Mouse (Mus musculus): ENCODE data around the gene Mrpl27. TPM values are rescaled to one million over a fixed set of nuclear protein-coding genes. Genes with fewer than 3 reads are reported as not detected.
A peak's percentile ranks its signal among the peaks of the same experiment; 100 is the strongest.

The Mrpl27 gene
- polyA plus RNA-seq, 1 experiment from 2014 or later = 115 TPM

DNA sequence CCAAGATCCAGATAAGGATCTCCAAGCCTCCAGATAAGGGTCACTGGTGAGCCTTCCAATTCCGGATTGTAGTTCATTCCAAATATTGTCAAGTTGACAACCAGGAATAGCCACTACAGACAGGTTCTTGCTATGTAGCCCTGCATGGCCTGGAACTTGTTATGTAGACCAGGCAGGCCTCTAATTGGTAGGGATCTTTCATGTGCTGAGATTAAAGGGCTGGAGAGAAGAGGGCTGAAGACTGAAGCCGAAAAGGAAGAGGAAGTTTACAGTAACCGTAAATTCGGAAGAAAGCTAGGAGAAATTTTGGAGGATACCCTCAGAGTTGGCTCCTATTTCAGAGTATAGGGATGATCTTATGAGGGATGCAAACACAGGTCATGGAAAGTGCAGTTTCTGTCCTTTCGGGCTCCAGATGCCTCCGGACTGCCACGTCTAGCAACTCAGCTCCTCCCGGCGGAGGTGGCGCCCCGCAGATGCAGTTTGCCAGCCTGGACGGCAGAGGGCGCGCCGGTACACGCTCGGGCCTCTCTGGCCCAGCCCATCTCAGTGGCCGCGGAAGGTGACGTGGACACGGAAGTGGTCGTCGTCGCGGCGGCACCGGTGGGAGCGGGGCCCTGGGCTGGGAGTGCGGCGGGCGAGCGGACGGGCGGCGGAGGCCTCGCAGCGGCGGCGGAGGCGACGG is 24.2 kb upstream of the Mrpl27 start, which contains the start of gene Lrrc59:
Gene Lrrc59 (plus strand): TSS at position 569 of the 685 bp plus-strand sequence.
- Histone ChIP-seq H3K4me1 (ENCODE audit: control insufficient read depth, insufficient read depth, low read length) (peaks cover 10% of the 10 kb centered on the region), H3K9me3 (ENCODE audit: control insufficient read depth, low read length) (no peaks in the 10 kb centered on the region), H3K27ac (replicated peaks; ENCODE audit: low read depth, low read length) (peak within 1 kb of the TSS; percentile 55; the same call in 1 of the 2 replicates), H3K27me3 (ENCODE audit: control insufficient read depth, insufficient read depth, low read length) (no peaks in the 10 kb centered on the region), H3K4me3 (replicated peaks; ENCODE audit: low read depth, low read length) (peak within 1 kb of the TSS; percentile 96), H3K4me2 (ENCODE audit: low read length) (peak within 1 kb of the TSS; percentile 95), H3K36me3 (ENCODE audit: control insufficient read depth, insufficient read depth, low read length) (peaks cover 27% of the 10 kb centered on the region), H3K9ac (replicated peaks; ENCODE audit: low read length) (peak within 1 kb of the TSS; percentile 84)
- ATAC-seq (ENCODE audit: low FRiP score, low TSS enrichment) (peak; percentile 89), DNase-seq (peak; percentile 96)
- WGBS = 6% methylated on average over 41 of the region's 41 CpGs

DNA sequence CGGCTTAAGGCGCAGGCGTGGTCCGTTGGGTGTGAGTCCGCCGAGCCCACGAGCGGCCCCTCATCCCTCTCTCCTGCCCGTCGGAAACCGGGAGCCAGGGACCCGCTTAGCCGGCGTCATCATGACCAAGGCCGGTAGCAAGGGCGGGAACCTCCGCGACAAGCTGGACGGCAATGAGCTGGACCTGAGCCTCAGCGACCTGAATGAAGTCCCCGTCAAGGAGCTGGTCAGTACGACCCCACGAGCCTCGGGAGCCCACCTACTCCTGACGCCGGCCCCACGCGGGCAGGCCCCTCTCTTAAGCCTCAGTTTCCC is 23.7 kb upstream of the Mrpl27 start:
- under 1% methylated on average over 28 of the region's 28 CpGs for WGBS
- peaks cover 10% of the 10 kb centered on the region for H3K4me1 ChIP-seq (ENCODE audit: control insufficient read depth, insufficient read depth, low read length)

DNA sequence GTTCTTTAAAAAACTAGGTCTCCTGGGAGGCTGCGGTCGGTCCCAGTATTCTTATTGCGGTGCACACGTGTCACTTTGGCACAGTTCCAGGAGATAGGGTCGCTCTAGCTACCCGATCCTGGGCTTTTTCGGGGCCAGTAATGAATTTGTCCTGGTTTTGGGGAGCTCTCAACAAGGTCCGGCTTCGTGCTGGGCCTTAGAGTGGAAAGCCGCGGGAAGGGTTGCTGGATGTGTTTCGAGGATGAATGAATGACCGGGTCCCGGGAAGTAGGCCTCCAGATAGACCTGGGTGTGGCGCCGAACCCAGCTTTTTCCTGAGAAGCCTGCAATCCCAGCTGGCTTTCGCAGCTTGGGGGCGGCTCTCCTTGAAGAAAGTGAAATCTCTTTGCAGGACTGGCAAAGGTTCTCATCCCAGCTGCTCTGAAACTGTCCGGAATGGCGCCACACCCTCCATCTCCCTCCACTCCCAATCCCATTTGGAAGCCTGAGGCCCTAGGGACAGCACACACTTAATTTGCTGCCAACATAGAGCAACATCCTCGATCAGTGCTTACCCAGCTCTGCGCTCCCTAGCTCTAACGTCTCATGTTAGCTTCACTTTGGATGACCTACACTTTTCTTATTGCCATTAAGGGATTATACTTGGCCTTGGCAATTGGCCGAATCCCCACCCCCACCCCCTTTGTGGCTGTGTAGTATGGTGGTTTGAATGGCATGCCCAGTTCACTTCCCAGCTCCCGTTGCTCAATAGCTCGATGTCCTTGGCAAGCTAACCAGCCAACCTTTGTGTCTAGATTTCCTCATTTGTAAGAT is 23.2 kb upstream of the Mrpl27 start:
- Histone ChIP-seq H3K36me3 (ENCODE audit: control insufficient read depth, insufficient read depth, low read length) (peaks cover 37% of the 10 kb centered on the region), H3K4me3 (replicated peaks; ENCODE audit: low read depth, low read length) (peak overlapping the region; percentile 96), H3K9ac (replicated peaks; ENCODE audit: low read length) (peak overlapping the region; percentile 84), H3K4me2 (ENCODE audit: low read length) (peak overlapping the region; percentile 95), H3K27ac (replicated peaks; ENCODE audit: low read depth, low read length) (peak overlapping the region; percentile 55; the same call in 1 of the 2 replicates), H3K27me3 (ENCODE audit: control insufficient read depth, insufficient read depth, low read length) (no peaks in the 10 kb centered on the region), H3K4me1 (ENCODE audit: control insufficient read depth, insufficient read depth, low read length) (peaks cover 10% of the 10 kb centered on the region), H3K9me3 (ENCODE audit: control insufficient read depth, low read length) (no peaks in the 10 kb centered on the region)
- DNase-seq = peak; percentile 58
- ATAC-seq (ENCODE audit: low FRiP score, low TSS enrichment) = no peak
- WGBS = 16% methylated on average over 26 of the region's 26 CpGs

More for the DNA sequence above, 23.7 kb upstream of the Mrpl27 start:
- Histone ChIP-seq H3K9me3 (ENCODE audit: control insufficient read depth, low read length) (no peaks in the 10 kb centered on the region), H3K4me3 (replicated peaks; ENCODE audit: low read depth, low read length) (peak overlapping the region; percentile 96), H3K4me2 (ENCODE audit: low read length) (peak overlapping the region; percentile 95), H3K9ac (replicated peaks; ENCODE audit: low read length) (peak overlapping the region; percentile 84), H3K27ac (replicated peaks; ENCODE audit: low read depth, low read length) (peak overlapping the region; percentile 55; the same call in 1 of the 2 replicates), H3K36me3 (ENCODE audit: control insufficient read depth, insufficient read depth, low read length) (peaks cover 32% of the 10 kb centered on the region), H3K27me3 (ENCODE audit: control insufficient read depth, insufficient read depth, low read length) (no peaks in the 10 kb centered on the region)
- ATAC-seq (ENCODE audit: low FRiP score, low TSS enrichment) = no peak; the same call in 1 of the 2 replicates
- no peak for DNase-seq

DNA sequence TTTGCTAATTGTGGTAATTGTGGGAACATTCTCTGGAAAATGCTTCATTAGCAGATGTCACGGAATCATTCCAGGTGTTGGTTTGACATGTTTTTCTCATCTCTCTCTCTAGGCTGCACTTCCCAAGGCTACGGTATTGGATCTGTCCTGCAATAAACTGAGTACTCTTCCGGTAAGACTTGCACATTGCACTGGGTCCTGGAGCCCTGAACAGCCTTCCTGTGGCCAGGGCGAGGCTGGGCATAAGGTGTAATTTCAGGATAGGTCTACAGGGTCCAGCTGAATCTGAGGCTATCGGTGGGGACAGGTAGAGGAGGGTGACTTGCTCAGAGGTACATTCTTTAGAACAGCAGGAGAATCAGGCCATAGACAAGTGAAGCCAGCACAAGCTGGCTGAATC is 21.6 kb upstream of the Mrpl27 start:
- ATAC-seq (ENCODE audit: low FRiP score, low TSS enrichment) = no peak
- 98% methylated on average over 5 of the region's 5 CpGs for WGBS
- H3K4me3 ChIP-seq (replicated peaks; ENCODE audit: low read depth, low read length) = no peak overlapping the region
- H3K27me3 ChIP-seq (ENCODE audit: control insufficient read depth, insufficient read depth, low read length) = no peaks in the 10 kb centered on the region
- H3K4me2 ChIP-seq (ENCODE audit: low read length) = no peak overlapping the region
- H3K27ac ChIP-seq (replicated peaks; ENCODE audit: low read depth, low read length) = no peak overlapping the region
- H3K36me3 ChIP-seq (ENCODE audit: control insufficient read depth, insufficient read depth, low read length) = peaks cover 53% of the 10 kb centered on the region
- H3K9me3 ChIP-seq (ENCODE audit: control insufficient read depth, low read length) = no peaks in the 10 kb centered on the region
- peaks cover 10% of the 10 kb centered on the region for H3K4me1 ChIP-seq (ENCODE audit: control insufficient read depth, insufficient read depth, low read length)
- no peak overlapping the region for H3K9ac ChIP-seq (replicated peaks; ENCODE audit: low read length)
- no peak for DNase-seq

DNA sequence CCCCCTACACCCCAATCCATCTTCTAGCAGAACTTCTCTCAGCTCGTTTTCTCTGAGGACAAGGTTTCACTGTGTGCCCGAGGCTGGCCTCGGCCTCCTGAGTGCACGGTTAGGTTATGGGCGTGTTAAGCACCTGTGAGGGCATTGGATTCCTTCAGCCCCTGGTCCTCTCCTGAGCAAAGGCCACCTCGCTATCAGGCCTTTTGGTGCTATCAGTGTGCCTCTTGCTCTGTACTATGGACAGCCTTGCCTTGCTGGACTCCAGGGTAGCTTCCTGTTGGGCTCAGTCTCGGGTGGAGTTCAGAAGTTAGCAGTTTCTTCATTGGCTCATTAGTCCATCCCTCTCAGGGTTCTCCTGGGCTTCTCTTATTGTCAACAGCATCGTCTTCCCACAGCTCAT is 20.6 kb upstream of the Mrpl27 start:
- no peak for ATAC-seq (ENCODE audit: low FRiP score, low TSS enrichment)
- no peak overlapping the region for H3K4me2 ChIP-seq (ENCODE audit: low read length)
- H3K27me3 ChIP-seq (ENCODE audit: control insufficient read depth, insufficient read depth, low read length) = no peaks in the 10 kb centered on the region
- DNase-seq = no peak
- 92% methylated on average over 8 of the region's 8 CpGs for WGBS
- no peak overlapping the region for H3K9ac ChIP-seq (replicated peaks; ENCODE audit: low read length)
- H3K4me1 ChIP-seq (ENCODE audit: control insufficient read depth, insufficient read depth, low read length) = peaks cover 10% of the 10 kb centered on the region
- no peaks in the 10 kb centered on the region for H3K9me3 ChIP-seq (ENCODE audit: control insufficient read depth, low read length)
- no peak overlapping the region for H3K27ac ChIP-seq (replicated peaks; ENCODE audit: low read depth, low read length)
- H3K36me3 ChIP-seq (ENCODE audit: control insufficient read depth, insufficient read depth, low read length) = peaks cover 63% of the 10 kb centered on the region
- H3K4me3 ChIP-seq (replicated peaks; ENCODE audit: low read depth, low read length) = no peak overlapping the region

DNA sequence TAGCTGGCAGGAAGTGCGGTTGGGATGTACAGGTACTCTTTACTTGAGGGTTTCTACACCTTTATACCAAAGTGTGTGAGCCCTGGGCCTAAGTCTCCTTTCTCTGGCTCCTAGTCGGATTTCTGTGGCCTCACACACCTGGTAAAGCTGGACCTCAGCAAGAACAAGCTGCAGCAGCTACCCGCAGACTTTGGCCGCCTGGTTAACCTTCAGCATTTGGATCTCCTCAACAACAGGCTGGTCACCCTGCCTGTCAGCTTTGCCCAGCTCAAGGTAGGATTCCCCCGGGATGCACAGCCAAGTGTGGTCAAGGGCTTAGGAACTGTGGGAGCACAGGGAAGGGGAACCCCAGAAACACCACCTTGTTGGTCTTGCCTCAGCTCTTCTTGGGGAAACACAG is 19.1 kb upstream of the Mrpl27 start:
- no peaks in the 10 kb centered on the region for H3K27me3 ChIP-seq (ENCODE audit: control insufficient read depth, insufficient read depth, low read length)
- ATAC-seq (ENCODE audit: low FRiP score, low TSS enrichment) (no peak), DNase-seq (no peak)
- H3K4me3 ChIP-seq (replicated peaks; ENCODE audit: low read depth, low read length) = no peak overlapping the region
- no peak overlapping the region for H3K9ac ChIP-seq (replicated peaks; ENCODE audit: low read length)
- H3K9me3 ChIP-seq (ENCODE audit: control insufficient read depth, low read length) = no peaks in the 10 kb centered on the region
- H3K4me1 ChIP-seq (ENCODE audit: control insufficient read depth, insufficient read depth, low read length) = peaks cover 10% of the 10 kb centered on the region
- H3K36me3 ChIP-seq (ENCODE audit: control insufficient read depth, insufficient read depth, low read length) = peaks cover 78% of the 10 kb centered on the region
- no peak overlapping the region for H3K27ac ChIP-seq (replicated peaks; ENCODE audit: low read depth, low read length)
- no peak overlapping the region for H3K4me2 ChIP-seq (ENCODE audit: low read length)
- WGBS = 89% methylated on average over 5 of the region's 5 CpGs

DNA sequence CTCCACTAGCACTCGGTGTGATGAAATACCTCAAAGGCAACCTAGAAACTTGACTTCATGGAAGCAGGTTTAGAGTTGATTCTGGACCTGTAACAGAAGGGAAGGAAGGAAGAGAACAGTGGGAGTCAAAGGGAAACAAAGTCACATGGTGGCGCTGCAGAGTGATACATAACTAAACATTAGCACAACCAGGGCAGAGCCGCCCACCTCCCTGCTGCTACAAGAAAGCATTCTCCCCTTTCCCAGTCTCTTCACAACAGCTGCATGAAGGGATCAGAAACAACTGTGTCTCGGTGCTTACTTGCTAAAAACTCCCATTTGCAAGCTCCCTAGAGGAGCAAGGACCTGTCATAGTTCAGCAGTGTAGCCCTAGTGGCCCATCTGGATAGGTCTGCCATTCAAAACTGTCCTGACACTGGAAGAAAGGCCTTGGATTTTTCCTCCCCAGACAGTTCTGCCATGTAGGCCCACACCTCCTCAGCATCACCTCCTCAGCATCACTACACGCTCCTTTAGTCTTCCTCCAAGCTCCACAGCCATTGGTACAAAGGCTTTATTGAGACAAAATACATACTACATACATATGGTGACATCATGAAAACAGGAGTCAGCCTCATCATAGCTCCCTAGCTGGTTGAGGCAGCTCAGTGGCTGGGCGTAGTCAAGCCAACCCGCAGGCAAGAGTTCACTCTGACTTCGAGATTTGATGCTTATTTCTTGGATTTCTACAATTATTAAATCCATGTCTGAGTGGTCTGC is 8.9 kb upstream of the Mrpl27 start:
- H3K9ac ChIP-seq (replicated peaks; ENCODE audit: low read length) = no peak overlapping the region
- no peak for DNase-seq
- no peaks in the 10 kb centered on the region for H3K9me3 ChIP-seq (ENCODE audit: control insufficient read depth, low read length)
- no peak overlapping the region for H3K4me3 ChIP-seq (replicated peaks; ENCODE audit: low read depth, low read length)
- peaks cover 77% of the 10 kb centered on the region for H3K36me3 ChIP-seq (ENCODE audit: control insufficient read depth, insufficient read depth, low read length)
- WGBS = 92% methylated on average over 8 of the region's 8 CpGs
- H3K27ac ChIP-seq (replicated peaks; ENCODE audit: low read depth, low read length) = no peak overlapping the region
- no peak for ATAC-seq (ENCODE audit: low FRiP score, low TSS enrichment)
- H3K4me2 ChIP-seq (ENCODE audit: low read length) = no peak overlapping the region
- no peaks in the 10 kb centered on the region for H3K27me3 ChIP-seq (ENCODE audit: control insufficient read depth, insufficient read depth, low read length)
- no peaks in the 10 kb centered on the region for H3K4me1 ChIP-seq (ENCODE audit: control insufficient read depth, insufficient read depth, low read length)

DNA sequence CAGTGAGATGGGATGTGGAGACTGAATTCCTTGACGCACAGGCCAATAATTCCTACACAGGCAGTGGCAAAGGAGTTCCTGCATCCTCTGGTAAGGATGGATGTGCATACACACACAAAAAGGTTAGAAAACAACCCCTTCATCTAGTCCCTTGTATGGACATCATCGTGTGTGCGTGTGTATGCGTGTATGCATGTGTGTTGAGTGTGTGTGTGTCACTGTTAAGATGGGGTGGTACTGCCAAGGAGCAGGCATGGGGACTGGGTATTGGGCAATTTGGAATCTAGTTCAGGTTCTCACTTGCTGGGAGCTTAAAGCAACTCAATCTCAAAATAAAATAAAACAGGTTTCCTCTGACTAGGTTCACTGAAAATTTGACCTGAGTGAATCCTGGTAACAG is 7.1 kb upstream of the Mrpl27 start:
- Histone ChIP-seq H3K4me1 (ENCODE audit: control insufficient read depth, insufficient read depth, low read length) (no peaks in the 10 kb centered on the region), H3K36me3 (ENCODE audit: control insufficient read depth, insufficient read depth, low read length) (peaks cover 70% of the 10 kb centered on the region), H3K9me3 (ENCODE audit: control insufficient read depth, low read length) (no peaks in the 10 kb centered on the region), H3K27me3 (ENCODE audit: control insufficient read depth, insufficient read depth, low read length) (no peaks in the 10 kb centered on the region), H3K9ac (replicated peaks; ENCODE audit: low read length) (no peak overlapping the region), H3K4me3 (replicated peaks; ENCODE audit: low read depth, low read length) (no peak overlapping the region), H3K4me2 (ENCODE audit: low read length) (no peak overlapping the region), H3K27ac (replicated peaks; ENCODE audit: low read depth, low read length) (no peak overlapping the region)
- no peak for ATAC-seq (ENCODE audit: low FRiP score, low TSS enrichment)
- 97% methylated on average over 4 of the region's 4 CpGs for WGBS
- no peak for DNase-seq

All from midbrain, embryonic 14.5 days (tissue).